Mouse (Mus musculus): ENCODE results near the gene Map3k6.

DNA sequence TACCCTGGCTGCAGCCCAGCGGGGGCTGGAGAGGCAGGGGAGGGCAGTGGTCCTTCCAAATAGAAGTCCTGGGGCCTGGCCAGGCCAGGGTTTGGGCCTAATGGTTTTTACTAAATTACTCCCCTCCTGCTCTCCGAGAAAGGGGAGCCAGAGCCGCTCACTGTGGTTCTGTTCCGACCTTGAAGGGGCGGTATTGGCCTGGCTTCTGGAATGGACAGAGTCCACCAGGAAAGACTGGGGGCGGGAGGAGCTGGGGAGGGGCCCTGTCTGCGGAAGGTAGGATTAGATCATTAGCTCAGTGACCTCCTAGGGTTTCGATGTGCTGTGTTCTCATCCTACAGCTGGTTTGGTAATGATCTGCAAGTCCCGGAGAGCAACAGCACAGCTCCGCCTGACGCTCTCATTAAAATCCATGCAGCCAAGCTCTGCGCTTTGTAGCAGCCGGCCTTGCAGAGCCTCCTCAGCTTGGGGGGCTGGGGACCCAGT is 42.8 kb upstream of the Map3k6 start:
- TF ChIP-seq EP300 (IDR thresholded peaks at IDR 0.05; ENCODE audit: low read depth), result no peak
- TF ChIP-seq CTCF (IDR thresholded peaks at IDR 0.05; ENCODE audit: low read depth), result no peak

Data from heart, postnatal 0 days (tissue).